Mouse (Mus musculus): ENCODE measurements around the gene Hist1h1b. TPM values are rescaled to one million over a fixed set of nuclear protein-coding genes. Genes with fewer than 3 reads are reported as not detected.

The Hist1h1b gene
- total RNA-seq, 2 experiments from 2014 or later = 295 to 307 TPM

Small RNAs within 50 kb of the gene (microRNA-seq; reads per million reads assigned to microRNA genes)
- gene Gm19658 (0 reads per million in 2 experiments), gene Gm44346 (0 reads per million in 2 experiments), gene Gm44454 (0 reads per million in 2 experiments)

Other genes starting within 250 kb of the Hist1h1b start
- gene Zkscan8, start 249.5 kb downstream of the Hist1h1b start, total RNA-seq (2021) = 10 to 100 TPM; 15.1 to 16.5 TPM
- gene Olfr1366, start 237.8 kb downstream of the Hist1h1b start, total RNA-seq (2021) = not detected
- gene Olfr1535, start 220.7 kb downstream of the Hist1h1b start, total RNA-seq (2021) = not detected
- not detected for gene Olfr1364, start 198.9 kb downstream of the Hist1h1b start, total RNA-seq (2021)
- not detected for gene Olfr1362, start 166.6 kb downstream of the Hist1h1b start, total RNA-seq (2021)
- not detected for gene Olfr11, start 138.1 kb downstream of the Hist1h1b start, total RNA-seq (2021)
- gene Olfr1361, start 117.2 kb downstream of the Hist1h1b start, total RNA-seq (2021) = not detected
- not detected for gene Olfr1360, start 103.2 kb downstream of the Hist1h1b start, total RNA-seq (2021)
- not detected for gene Olfr1359, start 82.5 kb downstream of the Hist1h1b start, total RNA-seq (2021)
- 100 to 1,000 TPM; 413 to 441 TPM for gene Hist1h2bl, start 64.5 kb downstream of the Hist1h1b start, total RNA-seq (2021)
- gene Hist1h2ai, start 64.2 kb downstream of the Hist1h1b start, total RNA-seq (2021) = 100 to 1,000 TPM; 376 to 467 TPM
- 100 to 1,000 TPM; 719 to 727 TPM for gene Hist1h3h, start 63.0 kb downstream of the Hist1h1b start, total RNA-seq (2021)
- gene Hist1h2bm, start 58.6 kb downstream of the Hist1h1b start, total RNA-seq (2021) = 100 to 1,000 TPM; 135 to 139 TPM
- gene Hist1h4j, start 45.6 kb downstream of the Hist1h1b start, total RNA-seq (2021) = 10 to 100 TPM; 84.6 to 87.5 TPM
- gene Hist1h4k, start 30.1 kb downstream of the Hist1h1b start, total RNA-seq (2021) = 1,000 to 10,000 TPM in 1 of 2 experiments, 100 to 1,000 TPM in 1; 995 to 1,039 TPM
- 100 to 1,000 TPM; 186 to 191 TPM for gene Hist1h2ak, start 26.8 kb downstream of the Hist1h1b start, total RNA-seq (2021)
- gene Hist1h2bn, start 26.5 kb downstream of the Hist1h1b start, total RNA-seq (2021) = 100 to 1,000 TPM; 295 to 300 TPM
- 100 to 1,000 TPM; 504 to 518 TPM for gene Hist1h3i, start 2.7 kb upstream of the Hist1h1b start, total RNA-seq (2021)
- 100 to 1,000 TPM in 1 of 2 experiments, 10 to 100 TPM in 1; 94.5 to 114 TPM for gene Hist1h2an, start 6.6 kb upstream of the Hist1h1b start, total RNA-seq (2021)
- 100 to 1,000 TPM; 213 to 224 TPM for gene Hist1h2bp, start 6.8 kb upstream of the Hist1h1b start, total RNA-seq (2021)
- gene Hist1h2bq, start 29.6 kb upstream of the Hist1h1b start, total RNA-seq (2021) = 100 to 1,000 TPM; 420 to 457 TPM
- not detected for gene Hist1h2ao, start 29.8 kb upstream of the Hist1h1b start, total RNA-seq (2021)
- gene Hist1h4m, start 31.1 kb upstream of the Hist1h1b start, total RNA-seq (2021) = 100 to 1,000 TPM; 679 to 704 TPM
- gene Hist1h4n, start 51.6 kb upstream of the Hist1h1b start, total RNA-seq (2021) = 10 to 100 TPM; 54.0 to 56.5 TPM
- gene Hist1h2ap, start 52.9 kb upstream of the Hist1h1b start, total RNA-seq (2021) = 100 to 1,000 TPM; 717 to 739 TPM
- gene Hist1h2br, start 53.1 kb upstream of the Hist1h1b start, total RNA-seq (2021) = 100 to 1,000 TPM; 420 to 457 TPM
- 1 to 10 TPM; 3.9 TPM for gene Zfp184, start 164.5 kb upstream of the Hist1h1b start, total RNA-seq (2021)
- not detected for gene Pom121l2, start 200.6 kb upstream of the Hist1h1b start, total RNA-seq (2021)
- not detected for gene Prss16, start 229.1 kb upstream of the Hist1h1b start, total RNA-seq (2021)

All from heart, postnatal 4 days (tissue).